Mouse (Mus musculus) heart, embryonic 15.5 days (tissue): ENCODE results near the gene Tbc1d24. TPM values are rescaled to one million over a fixed set of nuclear protein-coding genes. Genes with fewer than 3 reads are reported as not detected.
A peak's percentile ranks its signal among the peaks of the same experiment; 100 is the strongest.

Source experiments
- ATAC-seq: fragments of 200-750 bp; cut with Nextera tagmentation; replicated peaks from 2 replicates; pipeline ENCODE4 v1.8.0; 2017; ENCODE audit warnings: low read depth, moderate TSS enrichment; ENCODE audit not compliant: insufficient number of reproducible peaks, insufficient read depth, low FRiP score
- H3K27ac ChIP-seq: fragments of 300-500 bp; sonication (generic); 2 replicates; pipeline ENCODE4 v1.5.1; 2015; ENCODE audit warnings: mild to moderate bottlenecking, inconsistent platforms
- H3K27me3 ChIP-seq: fragments of 300-500 bp; sonication (generic); 2 replicates; pipeline ENCODE4 v1.6.1; 2015; ENCODE audit warnings: inconsistent platforms
- H3K36me3 ChIP-seq: fragments of 300-500 bp; sonication (generic); 2 replicates; pipeline ENCODE4 v1.6.1; 2015; ENCODE audit warnings: mild to moderate bottlenecking, inconsistent platforms
- H3K4me1 ChIP-seq: fragments of 300-500 bp; sonication (generic); replicated peaks from 2 replicates; pipeline ENCODE4 v1.6.1; 2015; ENCODE audit warnings: inconsistent platforms
- H3K4me2 ChIP-seq: fragments of 300-500 bp; sonication (generic); 2 replicates; pipeline ENCODE4 v1.6.1; 2015; ENCODE audit warnings: inconsistent platforms, mild to moderate bottlenecking, moderate library complexity
- H3K4me3 ChIP-seq: fragments of 300-500 bp; sonication (generic); 2 replicates; pipeline ENCODE4 v1.5.1; 2015; ENCODE audit warnings: mild to moderate bottlenecking, inconsistent platforms
- H3K9ac ChIP-seq: fragments of 300-500 bp; sonication (generic); 2 replicates; pipeline ENCODE4 v1.6.1; 2015; ENCODE audit warnings: mild to moderate bottlenecking, inconsistent platforms
- H3K9me3 ChIP-seq: fragments of 300-500 bp; sonication (generic); replicated peaks from 2 replicates; pipeline ENCODE4 v1.6.1; 2016; ENCODE audit warnings: inconsistent platforms
- WGBS: fragments of 180-500 bp; shearing (Covaris S2); methylation state at CpG from one replicate; pipeline ENCODE4 v1.1.7; 2015; ENCODE audit warnings: mixed read lengths; 5-methylcytosine and 5-hydroxymethylcytosine counted together
- polyA plus RNA-seq: library from polyadenylated mRNA; unstranded; fragments of >200 nt; fragmentation: Nextera tagmentation; extraction: Ambion mirVana; gene quantifications from 2 replicates; pipeline ENCODE4 v1.2.1, GENCODE M21; 2015

Gene Tbc1d24
- polyA plus RNA-seq, 1 experiment from 2014 or later, result 3.8 TPM

DNA sequence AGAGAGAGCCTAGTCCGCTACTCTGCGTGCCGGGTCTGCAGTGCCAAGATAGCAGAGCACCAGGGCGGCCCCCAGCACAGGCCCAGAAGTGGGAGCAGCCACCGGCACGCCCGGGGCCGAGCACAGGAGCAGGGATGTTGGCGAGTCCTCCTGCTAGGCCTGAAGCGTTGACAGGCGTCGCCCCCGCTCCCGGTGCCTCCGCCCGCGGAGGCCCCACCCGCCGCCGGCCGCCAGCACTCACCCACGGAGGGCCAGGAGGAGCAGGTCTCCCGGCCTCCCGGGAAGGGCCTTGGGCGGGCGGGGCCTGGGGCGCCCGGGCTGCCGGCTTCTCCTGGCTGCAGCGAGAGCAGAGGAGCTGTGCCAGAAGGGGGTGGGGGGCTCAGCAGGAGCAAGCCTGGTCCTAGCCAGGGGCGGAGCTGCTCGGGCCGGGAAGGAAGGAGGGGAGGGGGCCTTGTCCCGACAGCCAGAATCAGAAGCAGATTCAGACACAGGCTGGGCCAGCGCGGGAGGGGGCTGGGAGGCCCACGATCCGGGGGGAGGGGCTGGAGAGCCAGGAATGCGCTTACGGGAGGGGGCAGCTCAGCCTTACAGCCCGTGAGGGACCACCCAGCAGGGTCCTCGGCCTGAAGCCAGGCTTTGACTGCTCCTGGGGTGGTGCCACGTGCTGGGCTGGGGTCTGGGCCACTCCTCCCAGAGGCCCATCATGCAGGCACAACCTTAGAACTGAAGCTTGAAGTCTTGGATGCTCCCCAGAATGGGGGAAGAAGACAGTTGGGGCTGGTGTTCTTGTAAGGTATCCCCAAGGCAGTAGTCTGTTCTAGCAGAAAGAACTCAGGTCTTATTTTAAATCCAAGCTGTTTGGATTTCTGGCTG, 3.9 kb upstream of the Tbc1d24 start, which contains the start of gene Ntn3:
TSS of gene Ntn3 (minus strand) at position 489 of the 873 bp plus-strand sequence.
- Histone ChIP-seq H3K4me3 (peak within 1 kb of the TSS; percentile 53), H3K9me3 (no peaks in the 10 kb centered on the region), H3K36me3 (no peaks in the 10 kb centered on the region), H3K9ac (peak within 1 kb of the TSS; percentile 70), H3K4me1 (peaks cover 65% of the 10 kb centered on the region), H3K27ac (peak within 1 kb of the TSS; percentile 66), H3K4me2 (peak within 1 kb of the TSS; percentile 80), H3K27me3 (peaks cover 51% of the 10 kb centered on the region)
- under 1% methylated on average over 38 of the region's 43 CpGs for WGBS
- ATAC-seq, result peak; percentile 43

DNA sequence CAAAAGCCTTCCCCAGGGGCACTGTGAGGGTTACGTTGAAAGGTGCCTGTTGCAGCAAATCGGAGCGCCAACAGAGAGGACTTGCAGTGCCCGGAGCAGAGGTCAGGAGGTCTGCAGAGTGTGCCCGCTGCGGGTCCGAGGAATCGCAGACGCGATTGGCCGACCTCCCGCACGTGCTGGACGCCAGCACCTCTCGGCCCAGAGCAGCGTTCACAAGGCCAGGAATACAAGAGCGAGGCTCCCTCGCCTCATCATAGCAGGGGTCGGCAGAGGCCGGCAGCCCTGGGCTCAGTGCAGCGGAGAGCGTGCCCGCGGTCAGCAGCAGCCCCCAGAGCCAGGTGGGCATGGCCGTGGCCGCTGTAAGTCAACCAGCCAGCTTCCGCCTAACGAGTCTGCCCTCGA, 3.3 kb upstream of the Tbc1d24 start:
- no peak for ATAC-seq
- Histone ChIP-seq H3K4me1 (peaks cover 71% of the 10 kb centered on the region), H3K4me2 (peak overlapping the region; percentile 80), H3K27ac (peak overlapping the region; percentile 66), H3K36me3 (no peaks in the 10 kb centered on the region), H3K4me3 (peak overlapping the region; percentile 53), H3K9me3 (no peaks in the 10 kb centered on the region), H3K27me3 (peaks cover 51% of the 10 kb centered on the region), H3K9ac (peak overlapping the region; percentile 70)
- 4% methylated on average over 29 of the region's 29 CpGs for WGBS

DNA sequence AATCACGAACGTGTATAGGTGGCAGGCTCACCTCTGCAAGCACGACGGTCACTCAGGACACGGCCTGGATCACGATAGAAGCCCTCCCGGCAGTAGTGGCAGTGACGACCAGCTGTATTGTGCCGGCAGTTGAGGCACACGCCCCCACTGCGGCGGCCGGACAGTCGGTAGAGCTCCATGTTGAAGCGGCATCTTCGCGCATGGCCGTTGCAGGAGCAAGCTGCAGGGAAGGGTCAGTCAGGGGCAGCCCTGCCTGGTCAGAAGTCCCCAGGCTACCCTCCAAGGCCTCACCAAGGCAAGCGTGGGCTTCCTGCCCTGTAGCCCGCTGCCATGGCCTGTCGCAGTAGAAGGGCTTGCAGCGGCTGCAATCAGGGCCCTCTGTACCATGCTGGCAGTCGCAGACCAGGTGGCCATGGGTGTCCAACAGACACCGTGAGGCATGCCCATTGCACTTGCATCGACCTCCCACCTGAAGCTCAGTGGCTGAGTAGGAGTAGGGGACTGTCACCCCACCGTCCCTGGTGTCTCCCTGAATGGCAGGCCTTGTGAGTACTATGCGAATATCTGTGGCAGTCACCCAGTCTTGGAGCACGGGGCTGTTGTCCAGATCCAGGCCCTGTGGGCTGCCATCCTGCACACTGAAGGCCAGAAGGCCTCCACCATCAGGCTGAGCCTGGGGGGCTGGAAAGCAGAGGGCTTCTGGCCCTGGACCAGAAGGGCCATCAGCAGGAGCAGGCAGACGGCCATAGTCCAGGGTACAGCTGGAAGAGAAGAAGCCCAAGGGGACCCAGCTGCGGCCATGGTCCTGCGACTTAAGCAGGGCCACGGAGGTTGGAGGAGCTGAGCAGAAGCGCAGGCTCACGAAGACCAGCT, 2.6 kb upstream of the Tbc1d24 start:
- Histone ChIP-seq H3K9ac (peak overlapping the region; percentile 70; the same call in 1 of the 2 replicates), H3K4me2 (peak overlapping the region; percentile 80), H3K27me3 (peaks cover 51% of the 10 kb centered on the region), H3K9me3 (no peaks in the 10 kb centered on the region), H3K4me1 (peaks cover 76% of the 10 kb centered on the region), H3K4me3 (peak overlapping the region; percentile 53), H3K36me3 (no peaks in the 10 kb centered on the region), H3K27ac (peak overlapping the region; percentile 66; the same call in 1 of the 2 replicates)
- WGBS, result 71% methylated on average over 34 of the region's 34 CpGs
- ATAC-seq, result no peak

DNA sequence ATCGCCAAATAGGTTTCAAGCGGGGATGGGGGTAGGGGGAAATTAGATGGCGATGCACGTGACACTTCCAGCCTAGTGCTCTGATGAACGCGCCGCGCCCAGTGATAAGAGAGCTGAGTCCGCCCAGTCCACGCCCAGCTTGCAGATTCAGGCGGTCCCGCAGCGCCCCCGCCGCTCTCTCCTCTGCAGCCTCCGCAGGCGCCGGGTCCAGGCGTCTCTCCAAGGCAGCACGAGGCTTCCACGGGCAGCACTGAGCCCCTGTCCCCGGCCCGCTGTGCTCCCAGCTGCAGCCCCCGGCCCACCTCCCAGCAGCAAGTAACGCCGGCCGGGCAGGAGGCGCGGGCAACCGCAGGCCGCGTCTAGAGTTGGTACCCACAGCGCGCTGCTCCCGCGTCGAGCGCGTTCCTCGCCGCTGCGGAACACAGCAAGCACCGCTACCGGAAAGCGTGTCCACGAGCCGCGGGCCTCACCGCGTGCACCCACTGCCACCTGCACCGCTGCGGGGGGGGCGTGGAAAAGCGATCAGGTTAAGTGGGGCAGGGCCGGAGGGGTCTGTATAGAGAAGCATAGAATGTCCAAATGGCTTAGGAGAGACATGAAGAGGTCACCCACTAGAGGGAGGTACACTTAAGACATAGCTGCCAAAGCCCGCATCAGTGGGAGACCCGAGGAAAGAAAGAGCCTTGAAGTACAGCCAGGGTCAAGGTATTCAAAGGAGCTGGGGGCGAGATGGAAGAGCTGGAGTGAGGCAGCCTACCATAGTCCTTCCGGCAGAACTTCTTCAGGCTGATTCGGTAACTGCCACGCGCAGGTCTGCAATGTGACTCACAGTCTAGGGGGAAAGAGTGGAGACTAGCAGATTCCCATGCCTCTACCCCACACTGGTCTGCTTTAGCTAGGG, 1.3 kb upstream of the Tbc1d24 start:
- Histone ChIP-seq H3K36me3 (no peaks in the 10 kb centered on the region), H3K4me1 (peaks cover 75% of the 10 kb centered on the region), H3K9ac (peak overlapping the region; percentile 51), H3K27me3 (peaks cover 43% of the 10 kb centered on the region), H3K4me3 (peak overlapping the region; percentile 57), H3K9me3 (no peaks in the 10 kb centered on the region), H3K27ac (no peak overlapping the region), H3K4me2 (peak overlapping the region; percentile 80)
- WGBS, result 5% methylated on average over 61 of the region's 62 CpGs
- no peak; the same call in 1 of the 2 replicates for ATAC-seq

DNA sequence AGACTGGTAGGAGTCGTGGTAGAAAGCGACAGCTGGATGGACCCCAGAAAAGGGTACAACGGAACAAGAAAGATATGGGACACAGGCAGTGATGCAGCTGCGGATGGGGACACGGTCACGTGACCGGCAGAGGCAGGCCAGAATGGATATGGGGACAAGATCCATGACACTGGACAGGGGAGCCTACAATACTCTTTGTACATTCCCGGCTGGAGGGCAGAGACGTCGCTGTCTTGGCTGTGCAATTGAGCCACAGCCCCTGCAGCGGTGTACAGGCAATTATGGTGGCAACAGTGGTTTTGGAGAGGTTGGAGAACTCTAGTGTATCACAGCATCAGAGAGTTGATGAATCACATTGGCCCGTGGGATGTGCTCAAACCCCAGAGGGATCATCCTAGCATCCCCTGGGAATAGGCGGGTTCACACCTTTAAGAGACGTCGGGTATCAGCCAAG, 573 bp upstream of the Tbc1d24 start:
- peak; percentile 0; the same call in 1 of the 2 replicates for ATAC-seq

DNA sequence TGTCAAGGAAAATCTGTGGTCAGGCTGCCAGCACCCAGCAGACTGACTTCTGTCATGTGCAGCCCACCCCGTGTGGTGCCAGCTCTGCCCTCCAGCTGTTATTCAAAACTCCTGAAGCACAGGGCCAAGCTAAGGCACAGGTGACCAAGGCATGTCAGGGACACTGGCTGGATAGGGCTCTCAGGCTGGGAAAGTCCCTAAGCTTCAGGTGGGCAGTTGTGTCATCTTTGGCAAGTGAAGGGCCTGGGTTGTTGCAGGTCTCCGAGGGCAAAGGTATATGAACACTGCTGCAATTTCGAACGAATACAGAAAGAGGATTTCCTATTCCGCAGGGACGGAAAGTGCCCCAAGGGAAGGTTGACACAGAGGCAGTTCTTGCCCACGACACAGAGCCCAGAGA, 516 bp downstream of the Tbc1d24 start:
- peaks cover 70% of the 10 kb centered on the region for H3K4me1 ChIP-seq
- peak overlapping the region; percentile 80 for H3K4me2 ChIP-seq
- H3K27ac ChIP-seq, result peak overlapping the region; percentile 17
- no peak for ATAC-seq
- 6% methylated on average over 7 of the region's 7 CpGs for WGBS
- peak overlapping the region; percentile 61 for H3K9ac ChIP-seq
- peak overlapping the region; percentile 57 for H3K4me3 ChIP-seq
- no peaks in the 10 kb centered on the region for H3K36me3 ChIP-seq
- H3K9me3 ChIP-seq, result no peaks in the 10 kb centered on the region
- H3K27me3 ChIP-seq, result peaks cover 25% of the 10 kb centered on the region

More for the DNA sequence above, 573 bp upstream of the Tbc1d24 start:
- Histone ChIP-seq H3K36me3 (no peaks in the 10 kb centered on the region), H3K4me3 (peak overlapping the region; percentile 57), H3K9ac (peak overlapping the region; percentile 61; the same call in 1 of the 2 replicates), H3K9me3 (no peaks in the 10 kb centered on the region), H3K4me1 (peaks cover 67% of the 10 kb centered on the region), H3K27ac (peak overlapping the region; percentile 45; the same call in 1 of the 2 replicates), H3K27me3 (peaks cover 36% of the 10 kb centered on the region), H3K4me2 (peak overlapping the region; percentile 80)
- 4% methylated on average over 15 of the region's 15 CpGs for WGBS

DNA sequence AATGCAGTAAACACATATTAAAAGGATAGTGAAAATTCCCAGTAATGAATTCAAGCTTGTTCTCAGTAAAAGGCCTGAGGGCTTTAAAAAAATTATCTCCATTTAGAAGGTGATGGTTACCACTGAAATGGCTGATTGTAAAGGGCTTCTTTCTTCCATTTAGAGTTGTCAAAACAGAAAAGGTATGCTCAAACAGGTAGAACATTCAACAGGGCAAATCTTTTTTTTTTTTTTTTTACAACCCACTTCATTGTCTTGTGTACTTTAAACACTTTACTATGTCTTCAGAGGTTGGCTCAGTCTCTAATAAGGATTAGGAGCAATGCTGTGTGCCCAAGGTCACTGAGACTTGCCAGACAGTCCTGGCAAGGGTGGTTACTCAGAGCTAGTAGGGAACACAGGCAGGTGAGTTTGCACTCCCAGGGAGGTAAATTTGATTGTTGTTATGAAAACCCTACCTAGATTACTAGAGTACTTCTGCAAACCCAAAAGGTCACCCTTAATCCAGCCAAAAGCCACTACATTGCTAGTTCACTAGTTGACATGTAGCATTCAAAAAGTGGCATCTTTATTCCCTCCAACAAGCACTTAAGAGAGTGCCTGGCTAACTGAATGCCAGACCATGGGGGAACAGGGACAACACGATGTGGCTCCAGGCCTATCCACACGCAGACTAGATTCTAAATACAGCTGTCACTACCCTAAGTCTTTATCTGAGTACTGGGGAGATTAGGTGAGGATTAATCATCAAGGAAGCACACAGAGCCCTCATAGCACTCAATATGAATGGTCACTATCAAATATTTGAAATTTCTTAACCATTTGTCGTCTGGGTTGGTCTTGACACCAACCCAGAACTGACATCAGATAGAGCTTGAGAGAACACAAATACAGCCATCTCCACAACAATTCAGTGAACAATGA, 1.5 kb downstream of the Tbc1d24 start:
- Histone ChIP-seq H3K9me3 (no peaks in the 10 kb centered on the region), H3K27ac (0 out of 2 replicates have a peak overlapping the region, but pooled peaks have one; percentile 16), H3K4me3 (peak overlapping the region; percentile 57; the same call in 1 of the 2 replicates), H3K36me3 (no peaks in the 10 kb centered on the region), H3K27me3 (peaks cover 24% of the 10 kb centered on the region), H3K4me2 (peak overlapping the region; percentile 80), H3K9ac (no peak overlapping the region; the same call in 1 of the 2 replicates), H3K4me1 (peaks cover 70% of the 10 kb centered on the region)
- no peak for ATAC-seq
- WGBS, result 40% methylated on average over 3 of the region's 3 CpGs

DNA sequence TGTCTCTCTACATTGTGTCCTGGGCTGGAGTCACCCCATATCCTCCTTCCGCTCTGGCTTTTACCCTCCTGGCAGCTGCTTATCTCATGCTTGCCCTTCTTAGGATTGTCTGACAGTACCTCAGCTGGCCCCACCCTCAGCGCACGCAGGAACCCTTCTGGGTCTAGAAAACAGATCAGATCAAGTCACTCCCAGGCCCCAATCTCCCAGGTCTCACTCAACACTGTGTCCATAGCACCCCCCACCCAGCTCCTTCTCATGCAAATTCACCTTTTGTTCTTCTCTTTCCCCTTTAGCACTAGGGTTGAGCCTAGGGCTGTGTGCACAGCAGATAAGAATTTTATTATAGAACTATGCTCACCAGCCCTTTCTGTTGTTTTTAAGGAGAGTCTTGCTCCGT, 2.3 kb downstream of the Tbc1d24 start:
- Histone ChIP-seq H3K9me3 (no peaks in the 10 kb centered on the region), H3K4me3 (no peak overlapping the region), H3K9ac (peak overlapping the region; percentile 11; the same call in 1 of the 2 replicates), H3K27me3 (peaks cover 21% of the 10 kb centered on the region), H3K27ac (0 out of 2 replicates have a peak overlapping the region, but pooled peaks have one; percentile 16), H3K36me3 (no peaks in the 10 kb centered on the region), H3K4me1 (peaks cover 62% of the 10 kb centered on the region), H3K4me2 (peak overlapping the region; percentile 20)
- WGBS, result 36% methylated on average over 4 of the region's 4 CpGs
- ATAC-seq, result no peak

DNA sequence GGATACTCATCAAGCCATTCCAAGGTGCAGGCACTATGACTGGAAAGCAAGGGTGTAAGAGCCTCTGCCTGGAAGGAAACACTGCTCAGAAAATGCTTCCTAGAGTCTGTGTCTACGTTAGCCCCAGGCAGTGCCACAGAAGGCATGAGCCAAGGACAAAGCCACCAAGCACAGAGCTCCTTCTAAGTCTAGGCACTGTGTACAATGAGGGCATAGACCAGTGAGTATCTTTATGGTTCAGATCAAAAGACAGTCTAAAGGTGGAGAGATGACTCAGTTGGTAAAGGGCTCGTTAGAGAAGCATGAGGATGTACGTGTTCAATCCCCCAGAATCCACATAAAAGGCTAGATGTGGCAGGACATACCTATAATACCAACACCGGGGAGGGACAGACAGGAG, 4.3 kb downstream of the Tbc1d24 start:
- Histone ChIP-seq H3K9me3 (no peaks in the 10 kb centered on the region), H3K4me2 (no peak overlapping the region), H3K27ac (no peak overlapping the region), H3K27me3 (peaks cover 3% of the 10 kb centered on the region; the same call in 1 of the 2 replicates), H3K36me3 (no peaks in the 10 kb centered on the region), H3K4me3 (no peak overlapping the region), H3K4me1 (peaks cover 56% of the 10 kb centered on the region), H3K9ac (no peak overlapping the region)
- 71% methylated on average over 4 of the region's 4 CpGs for WGBS
- ATAC-seq, result no peak
